Mouse (Mus musculus): ENCODE data around the gene Fbxw8.

The Fbxw8 gene

DNA sequence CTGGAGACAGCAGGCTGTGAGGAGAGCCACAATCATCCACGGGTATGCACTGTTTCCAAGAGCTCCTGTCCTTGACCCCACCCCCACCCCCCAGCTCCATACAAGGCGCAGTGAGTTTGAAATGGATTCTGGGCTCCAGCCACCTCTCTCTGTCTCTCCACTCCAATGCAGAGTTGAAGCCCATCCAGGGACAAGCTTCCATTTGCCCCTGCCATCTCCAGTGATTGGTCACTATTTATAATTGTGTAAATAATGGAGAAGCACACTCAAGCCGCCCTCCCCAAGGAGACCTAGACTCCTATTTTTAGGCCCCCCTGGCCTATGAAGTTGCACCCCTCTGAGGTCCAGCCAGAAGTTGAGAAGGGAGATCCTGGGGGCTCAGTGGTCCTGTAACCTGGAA, 132.2 kb downstream of the Fbxw8 start:
- no peak for DNase-seq (ENCODE audit: low read depth, low spot score)

DNA sequence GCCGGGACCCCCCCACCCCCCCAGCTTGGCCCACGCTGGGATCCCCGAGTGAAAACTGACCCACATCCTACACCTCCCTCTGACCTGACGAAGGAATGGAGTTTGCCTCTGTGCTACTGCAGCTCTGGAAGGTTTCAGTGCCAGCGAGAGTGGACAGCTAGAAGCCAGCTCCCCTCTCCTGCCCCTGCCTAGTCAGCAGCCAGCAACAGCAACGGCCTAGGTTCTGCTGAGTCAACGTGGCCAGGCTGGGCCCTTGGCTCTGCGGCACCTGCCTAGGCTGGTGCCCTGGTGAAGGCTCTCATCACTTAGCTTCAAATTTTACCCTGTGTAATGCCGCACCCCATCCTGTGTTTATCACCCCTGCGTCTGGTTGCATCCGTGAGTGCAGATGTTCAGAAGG, 135.4 kb downstream of the Fbxw8 start:
- DNase-seq (ENCODE audit: low read depth, low spot score) = peak; percentile 18

GRCm38 (mm10) chr5:118017527-118017926, 137.7 kb downstream of the Fbxw8 start:
- DNase-seq (ENCODE audit: low read depth, low spot score) = no peak

GRCm38 (mm10) chr5:118015669-118016068, 139.6 kb downstream of the Fbxw8 start:
- no peak for DNase-seq (ENCODE audit: low read depth, low spot score)

DNA sequence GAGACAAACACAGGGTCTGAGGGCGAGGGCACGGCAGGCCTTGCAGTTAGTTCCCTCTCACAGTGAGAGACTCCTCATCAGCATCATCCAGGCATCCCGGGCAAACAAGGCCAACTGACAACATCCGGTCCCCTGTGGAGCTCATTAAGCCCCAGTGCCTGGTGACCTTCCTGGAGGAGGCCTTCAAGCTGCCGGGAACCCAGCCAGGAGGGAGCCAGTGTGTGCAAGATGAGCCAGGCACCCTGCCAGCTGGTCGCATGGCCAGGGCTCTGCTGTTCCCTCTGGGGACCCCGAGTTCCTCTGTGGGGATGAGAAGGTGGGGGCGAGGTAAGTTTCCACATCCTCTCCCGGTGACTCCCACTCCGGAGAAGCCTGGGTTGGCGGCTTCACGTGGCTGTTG, 140.2 kb downstream of the Fbxw8 start:
- DNase-seq (ENCODE audit: low read depth, low spot score) = peak; percentile 50

Measured in skeletal muscle tissue, adult 2 months (tissue).